Mouse (Mus musculus) liver, embryonic 14.5 days (tissue): ENCODE data around the gene Tnip1. TPM values are rescaled to one million over a fixed set of nuclear protein-coding genes. Genes with fewer than 3 reads are reported as not detected.

ENCODE experiments used
- ATAC-seq: fragments of 200-750 bp; cut with Nextera tagmentation; 2 replicates; pipeline ENCODE4 v1.8.0; 2017; ENCODE audit warnings: moderate number of reproducible peaks, mild to moderate bottlenecking, moderate library complexity; ENCODE audit not compliant: insufficient read depth
- DNase-seq, 3 experiments: peaks; one replicate each; pipeline ENCODE4 v3.0.0-alpha.2; 2012 to 2013; ENCODE audit warnings: low read depth in 3 of 3, low spot score in 3 of 3
- H3K27ac ChIP-seq: fragments of 300-500 bp; sonication (generic); 2 replicates; pipeline ENCODE4 v1.5.1; 2014; ENCODE audit warnings: moderate library complexity, mild to moderate bottlenecking, control low read depth, inconsistent platforms
- H3K27me3 ChIP-seq: fragments of 300-500 bp; sonication (generic); 2 replicates; pipeline ENCODE4 v1.6.1; 2014; ENCODE audit warnings: mild to moderate bottlenecking, low read length, moderate library complexity; ENCODE audit not compliant: control insufficient read depth, insufficient read depth
- H3K36me3 ChIP-seq: fragments of 300-500 bp; sonication (generic); replicated peaks from 2 replicates; pipeline ENCODE4 v1.6.1; 2014; ENCODE audit warnings: low read depth; ENCODE audit not compliant: control insufficient read depth, insufficient read depth
- H3K4me1 ChIP-seq, 2 experiments: fragments of 200-500 bp in 1 of 2; fragments of 300-500 bp in 1 of 2; sonication (generic) in 1 of 2; replicated peaks; 2 replicates each; pipeline ENCODE4 v1.6.1; 2012 to 2014; ENCODE audit warnings: antibody characterized with exemption in 1 of 2, inconsistent platforms in 1 of 2, low read length in 1 of 2; ENCODE audit not compliant: control insufficient read depth in 2 of 2, insufficient read depth in 2 of 2
- H3K4me2 ChIP-seq: fragments of 300-500 bp; sonication (generic); 2 replicates; pipeline ENCODE4 v1.6.1; 2014; ENCODE audit warnings: low read depth, mild to moderate bottlenecking, control low read depth, moderate library complexity
- H3K4me3 ChIP-seq, 2 experiments: fragments of 200-500 bp in 1 of 2; fragments of 300-500 bp in 1 of 2; sonication (generic) in 1 of 2; 2 replicates each; pipeline ENCODE4 v1.5.1; 2012 to 2014; ENCODE audit warnings: low read depth in 2 of 2, low read length in 2 of 2, mild to moderate bottlenecking in 2 of 2, control low read depth in 1 of 2, inconsistent platforms in 1 of 2, moderate library complexity in 1 of 2; ENCODE audit not compliant: insufficient read depth in 1 of 2
- H3K9ac ChIP-seq: fragments of 300-500 bp; sonication (generic); replicated peaks from 2 replicates; pipeline ENCODE4 v1.6.1; 2014; ENCODE audit warnings: mild to moderate bottlenecking, control low read depth, moderate library complexity
- H3K9me3 ChIP-seq: fragments of 300-500 bp; sonication (generic); 2 replicates; pipeline ENCODE4 v1.6.1; 2016; ENCODE audit warnings: low read length, mixed read lengths; ENCODE audit not compliant: control insufficient read depth
- CTCF ChIP-seq: IDR thresholded peaks from 2 replicates; pipeline ENCODE4 v1.5.1; 2016; ENCODE audit warnings: antibody characterized with exemption, low read depth, control low read depth
- EP300 ChIP-seq: IDR thresholded peaks from 2 replicates; pipeline ENCODE4 v1.6.1; 2016; ENCODE audit warnings: antibody characterized with exemption, low read depth
- WGBS: fragments of 180-500 bp; shearing (Covaris S2); extraction: QIAGEN DNeasy Blood & Tissue Kit; methylation state at CpG from one replicate; pipeline ENCODE4 v1.1.7; 2014; ENCODE audit not compliant: insufficient replicate concordance; 5-methylcytosine and 5-hydroxymethylcytosine counted together
- polyA plus RNA-seq, 2 experiments: library from polyadenylated mRNA; depleted of rRNA in 1 of 2; stranded (reverse) in 1 of 2; unstranded in 1 of 2; fragments of >200 nt; fragmentation: Nextera tagmentation in 1 of 2; extraction: Ambion mirVana in 1 of 2; gene quantifications; 2 replicates each; pipeline versions ENCODE4 v1.2.1 to v1.2.3; 2012 to 2014

Tnip1 gene
- polyA plus RNA-seq, 2 experiments = 3.6 to 5.2 TPM

DNA sequence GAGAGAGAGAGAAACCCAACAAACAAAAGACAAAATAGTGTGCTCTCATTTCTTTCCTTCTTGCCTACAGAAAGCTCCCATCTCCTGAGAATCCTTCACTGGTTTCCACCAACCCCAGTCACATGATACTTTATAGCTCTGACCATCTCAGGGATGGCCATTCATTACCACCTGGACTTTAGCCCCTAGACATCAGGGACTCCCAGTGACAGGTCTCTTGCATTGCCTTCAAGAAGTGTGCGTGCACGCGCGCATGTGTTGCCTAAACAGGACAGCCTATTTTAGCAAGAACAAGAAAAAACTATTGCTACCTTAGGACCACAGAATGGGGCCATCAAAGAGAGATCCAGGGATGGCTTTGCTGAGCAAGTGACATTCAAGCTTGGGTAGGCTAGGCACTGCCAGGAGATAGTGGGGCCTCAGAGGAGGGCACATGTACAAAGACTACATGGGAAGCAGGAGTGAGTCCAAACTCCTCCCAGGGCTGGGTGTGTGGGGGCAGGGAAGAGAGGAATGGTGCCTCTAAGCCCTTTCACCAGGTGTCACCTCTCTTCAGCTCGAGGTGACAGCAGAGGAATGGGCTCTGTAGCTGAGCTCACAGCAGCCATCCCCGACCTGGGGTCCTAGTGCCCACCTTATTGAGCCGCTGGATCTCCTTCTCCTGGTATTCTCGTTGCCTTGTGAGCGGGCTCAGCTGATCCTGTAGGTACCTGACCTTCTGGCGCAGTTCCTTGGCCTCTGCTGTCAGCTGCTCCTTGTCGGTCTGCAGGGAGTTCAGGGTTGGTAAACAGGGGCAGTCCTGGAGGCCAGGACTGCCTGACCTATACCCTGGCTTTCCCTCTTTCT is 42.4 kb downstream of the Tnip1 start:
- TF ChIP-seq EP300 (no peak), CTCF (no peak)
- Histone ChIP-seq H3K4me1 (no peaks in the 10 kb centered on the region; a peak in 1 of 4 replicates), H3K9ac (no peak overlapping the region), H3K27me3 (no peaks in the 10 kb centered on the region), H3K36me3 (peaks cover 3% of the 10 kb centered on the region; the same call in 1 of the 2 replicates), H3K27ac (no peak overlapping the region), H3K4me3 (no peak overlapping the region), H3K4me2 (no peak overlapping the region), H3K9me3 (no peaks in the 10 kb centered on the region)
- DNase-seq (no peak), ATAC-seq (no peak)
- 80% methylated on average over 11 of the region's 11 CpGs for WGBS

GRCm38 (mm10) chr11:54918273-54918672 is 44.4 kb downstream of the Tnip1 start:
- Histone ChIP-seq H3K4me2 (no peak overlapping the region), H3K9me3 (no peaks in the 10 kb centered on the region), H3K4me1 (no peaks in the 10 kb centered on the region; a peak in 1 of 4 replicates), H3K27ac (no peak overlapping the region), H3K9ac (no peak overlapping the region), H3K27me3 (no peaks in the 10 kb centered on the region), H3K36me3 (peaks cover 3% of the 10 kb centered on the region; the same call in 1 of the 2 replicates), H3K4me3 (no peak overlapping the region)
- peak; percentile 76 for TF ChIP-seq CTCF
- no peak for TF ChIP-seq EP300
- DNase-seq = no peak
- ATAC-seq = no peak
- WGBS = 72% methylated on average over 4 of the region's 4 CpGs

DNA sequence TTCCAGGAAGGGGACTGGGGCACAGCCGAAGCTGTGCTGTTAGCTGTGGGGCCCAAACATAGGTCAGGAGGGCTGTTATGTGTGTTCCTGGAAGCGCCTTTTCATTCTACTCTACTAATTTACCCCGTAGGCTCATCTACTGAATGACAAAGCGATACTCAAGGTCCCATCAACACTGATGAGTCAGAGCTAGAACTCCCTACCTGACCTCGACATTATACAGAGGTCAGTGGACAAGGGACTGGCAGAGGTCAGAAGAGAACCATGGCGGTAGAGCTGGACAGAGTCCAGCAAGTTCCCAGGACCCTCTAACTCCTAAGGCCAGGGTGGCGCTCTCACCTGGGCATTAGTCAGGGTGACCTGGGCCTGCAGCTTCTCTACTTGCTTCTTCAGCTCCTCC is 45.3 kb downstream of the Tnip1 start:
- TF ChIP-seq CTCF = no peak
- no peak for TF ChIP-seq EP300
- no peak for DNase-seq

DNA sequence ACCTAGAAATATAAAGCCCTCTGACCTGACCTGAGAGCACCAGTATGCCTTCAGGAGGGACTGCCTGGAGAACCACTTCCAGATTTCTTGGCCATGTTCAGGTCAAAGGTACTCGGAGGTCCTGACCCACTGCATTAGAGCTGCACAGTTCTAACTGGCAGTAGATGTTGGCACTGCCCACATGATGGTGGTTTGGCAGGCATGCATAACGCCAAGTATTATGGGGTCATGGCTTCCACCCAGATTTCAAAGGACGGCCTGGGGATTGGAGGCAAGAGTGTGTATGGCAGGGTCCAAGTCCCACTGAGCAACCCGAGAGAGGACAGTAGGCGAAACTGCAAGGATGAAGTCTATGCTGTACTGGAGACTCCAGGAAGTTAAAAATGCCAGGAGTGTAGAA is 48.9 kb downstream of the Tnip1 start:
- peaks cover 3% of the 10 kb centered on the region; the same call in 1 of the 2 replicates for H3K36me3 ChIP-seq
- no peaks in the 10 kb centered on the region for H3K9me3 ChIP-seq
- H3K4me1 ChIP-seq = no peaks in the 10 kb centered on the region
- H3K4me3 ChIP-seq = no peak overlapping the region
- ATAC-seq (no peak), DNase-seq (no peak)
- H3K27ac ChIP-seq = no peak overlapping the region
- TF ChIP-seq CTCF (no peak), EP300 (no peak)
- H3K4me2 ChIP-seq = no peak overlapping the region
- WGBS = 68% methylated on average over 5 of the region's 5 CpGs
- no peak overlapping the region for H3K9ac ChIP-seq
- no peaks in the 10 kb centered on the region for H3K27me3 ChIP-seq

More for the DNA sequence above, 45.3 kb downstream of the Tnip1 start:
- WGBS = 83% methylated on average over 7 of the region's 7 CpGs
- no peaks in the 10 kb centered on the region for H3K27me3 ChIP-seq
- no peak for ATAC-seq
- H3K9ac ChIP-seq = no peak overlapping the region
- no peaks in the 10 kb centered on the region for H3K9me3 ChIP-seq
- H3K36me3 ChIP-seq = peaks cover 3% of the 10 kb centered on the region; the same call in 1 of the 2 replicates
- H3K4me2 ChIP-seq = no peak overlapping the region
- H3K27ac ChIP-seq = no peak overlapping the region
- H3K4me1 ChIP-seq = no peaks in the 10 kb centered on the region; a peak in 1 of 4 replicates
- H3K4me3 ChIP-seq = no peak overlapping the region

GRCm38 (mm10) chr11:54912503-54913316 is 50.0 kb downstream of the Tnip1 start:
- no peak for TF ChIP-seq CTCF
- no peak for TF ChIP-seq EP300
- Histone ChIP-seq H3K27me3 (no peaks in the 10 kb centered on the region), H3K4me3 (no peak overlapping the region), H3K4me2 (no peak overlapping the region), H3K9me3 (no peaks in the 10 kb centered on the region), H3K27ac (no peak overlapping the region), H3K9ac (no peak overlapping the region), H3K36me3 (no peaks in the 10 kb centered on the region), H3K4me1 (no peaks in the 10 kb centered on the region)
- WGBS = 71% methylated on average over 9 of the region's 9 CpGs
- DNase-seq (no peak), ATAC-seq (no peak)
